Mouse (Mus musculus): Measurements from ENCODE around the gene 4933427D14Rik. TPM values are rescaled to one million over a fixed set of nuclear protein-coding genes. Genes with fewer than 3 reads are reported as not detected.

4933427D14Rik gene
- 10 to 100 TPM; 21.1 to 27.1 TPM for total RNA-seq (2021)

DNA sequence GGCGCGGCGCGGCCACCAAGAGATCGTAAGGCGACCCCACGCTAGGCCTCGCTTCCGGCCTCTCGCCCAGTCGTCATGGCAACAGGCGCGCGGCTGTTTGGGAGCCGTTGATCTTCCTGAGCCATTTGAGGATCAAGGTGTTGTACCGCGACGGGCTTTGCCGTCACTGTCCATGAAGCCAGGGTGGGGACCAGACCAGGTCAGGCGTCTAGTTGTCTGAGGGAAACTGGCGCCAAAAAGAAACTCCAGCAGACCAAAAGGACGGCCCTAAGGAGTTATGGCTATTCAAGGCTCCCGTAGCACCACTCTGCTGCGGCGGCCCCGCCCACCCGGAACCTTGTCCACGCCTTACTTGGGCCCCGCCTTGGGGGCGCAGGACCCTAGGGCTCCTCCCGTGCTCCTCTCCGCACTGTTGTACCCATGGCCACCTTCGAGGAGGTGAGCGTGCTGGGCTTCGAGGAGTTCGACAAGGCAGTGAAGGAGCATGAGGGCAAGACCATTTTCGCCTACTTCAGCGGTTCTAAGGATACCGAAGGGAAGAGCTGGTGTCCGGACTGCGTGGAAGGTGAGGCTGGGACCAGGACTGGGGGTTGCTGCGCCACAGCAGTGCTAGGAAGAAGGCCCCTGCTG is at the start of gene 4933427D14Rik, which contains the start of gene Txndc17:
Gene 4933427D14Rik, minus strand, starts transcription at position 256 of the 630 bp plus-strand sequence.
Gene Txndc17, plus strand, starts transcription at position 344 of the 630 bp plus-strand sequence.
- DNase-seq (ENCODE audit: extremely low spot score in 1 of 2, low spot score in 1 of 2) = peak; percentile 75 to 77

DNA sequence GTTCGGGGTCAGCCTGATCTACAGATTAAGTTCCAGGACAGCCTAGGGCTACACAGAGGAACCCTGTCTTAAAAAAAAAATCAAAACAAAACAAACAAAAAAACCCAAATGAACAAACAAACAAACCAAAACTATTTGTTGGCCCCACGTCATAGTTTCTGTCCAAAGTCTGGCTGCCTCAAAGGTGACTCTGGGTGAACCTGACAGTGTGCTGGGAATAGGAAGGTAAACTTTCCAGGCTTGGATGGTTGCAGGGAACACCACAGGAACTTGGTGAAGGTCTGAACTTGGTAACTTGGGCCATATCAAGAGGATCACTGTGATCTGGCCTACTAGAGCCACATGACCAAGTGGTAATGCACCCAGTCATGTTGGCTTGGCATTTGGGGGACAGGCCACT is 49.2 kb upstream of the 4933427D14Rik start:
- DNase-seq (ENCODE audit: extremely low spot score in 1 of 2, low spot score in 1 of 2) = no peak

DNA sequence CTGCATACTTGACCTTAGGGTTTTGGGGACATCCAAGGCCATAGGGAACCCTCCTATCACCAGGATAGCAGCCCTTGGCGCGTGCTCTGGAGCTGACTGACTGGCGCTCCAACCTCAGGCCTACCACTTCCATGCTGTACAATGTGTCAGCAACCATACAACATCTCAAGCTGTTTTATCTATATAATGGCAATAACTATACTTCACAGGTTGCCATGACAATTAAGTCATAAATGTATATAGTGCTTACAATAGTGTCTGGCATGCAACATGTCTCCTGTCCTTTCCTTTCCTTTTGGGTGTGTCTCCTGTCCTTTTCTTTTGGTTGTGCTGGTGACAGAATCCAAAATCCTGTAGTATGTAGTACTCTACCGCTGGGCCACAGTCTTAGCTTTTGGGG is 48.4 kb upstream of the 4933427D14Rik start:
- DNase-seq (ENCODE audit: extremely low spot score in 1 of 2, low spot score in 1 of 2) = no peak

DNA sequence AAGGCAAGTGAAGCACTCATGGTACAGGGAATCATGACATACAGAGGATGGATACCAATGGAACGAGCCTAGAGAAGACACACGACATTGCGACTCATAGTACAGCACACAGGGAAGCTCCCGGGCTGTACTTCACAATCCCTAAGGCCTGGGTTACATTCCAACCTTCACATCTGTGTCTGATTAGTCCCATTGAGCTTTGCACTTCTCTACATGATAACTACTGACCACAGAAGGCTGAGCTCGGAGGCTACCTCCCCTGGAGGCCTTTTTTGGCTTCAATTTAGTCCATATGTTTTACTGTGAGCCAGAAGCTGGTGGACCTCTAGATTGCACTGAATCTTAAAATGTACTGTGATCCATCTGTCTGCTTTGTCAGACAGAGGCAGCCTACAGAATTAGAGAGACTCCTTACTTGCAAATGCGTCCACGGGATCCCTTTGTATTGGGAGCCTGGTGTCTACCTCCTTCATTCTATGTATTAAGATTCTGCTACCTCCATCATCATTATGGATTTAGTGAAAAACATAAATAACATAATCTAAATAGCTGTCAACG is 38.0 kb upstream of the 4933427D14Rik start:
- DNase-seq (ENCODE audit: extremely low spot score in 1 of 2, low spot score in 1 of 2) = no peak

DNA sequence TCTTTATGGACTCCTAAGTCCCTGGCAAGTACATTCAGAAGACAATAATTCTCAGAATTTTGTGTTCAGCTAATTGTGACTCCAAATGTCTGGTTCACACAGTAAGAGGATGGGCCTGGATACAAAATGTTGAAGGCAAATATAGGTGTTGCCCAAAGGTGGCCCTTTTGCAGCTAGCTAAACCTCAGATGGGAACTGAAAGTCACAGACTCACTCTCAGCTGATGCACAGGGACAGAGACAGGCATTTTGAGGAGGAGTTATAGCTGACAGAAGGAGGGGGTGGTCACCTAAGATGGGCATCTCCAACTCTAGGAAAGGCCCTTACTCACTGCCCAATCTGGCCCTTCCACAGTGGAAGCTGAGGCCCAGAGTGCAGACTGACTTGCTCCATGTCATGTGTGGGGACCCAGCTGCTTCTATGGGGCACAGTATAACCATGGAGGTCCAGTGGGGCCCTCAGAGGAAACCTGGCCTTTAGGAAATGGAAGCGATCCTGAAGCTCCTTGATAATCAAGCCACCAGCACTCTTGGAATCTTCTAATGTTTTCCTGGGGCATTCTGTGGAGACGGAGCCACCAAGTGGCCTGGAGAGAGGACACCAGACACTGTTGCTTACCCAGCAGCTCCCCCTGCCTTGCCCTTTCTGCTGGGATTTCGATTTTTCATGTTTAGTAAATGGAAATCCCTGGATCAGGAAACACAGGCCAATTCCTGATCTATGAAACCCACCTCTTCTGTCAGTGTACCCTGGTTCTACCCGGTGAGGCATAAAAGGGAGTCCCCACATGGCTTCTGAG is 33.0 kb upstream of the 4933427D14Rik start:
- no peak for DNase-seq (ENCODE audit: extremely low spot score in 1 of 2, low spot score in 1 of 2)

DNA sequence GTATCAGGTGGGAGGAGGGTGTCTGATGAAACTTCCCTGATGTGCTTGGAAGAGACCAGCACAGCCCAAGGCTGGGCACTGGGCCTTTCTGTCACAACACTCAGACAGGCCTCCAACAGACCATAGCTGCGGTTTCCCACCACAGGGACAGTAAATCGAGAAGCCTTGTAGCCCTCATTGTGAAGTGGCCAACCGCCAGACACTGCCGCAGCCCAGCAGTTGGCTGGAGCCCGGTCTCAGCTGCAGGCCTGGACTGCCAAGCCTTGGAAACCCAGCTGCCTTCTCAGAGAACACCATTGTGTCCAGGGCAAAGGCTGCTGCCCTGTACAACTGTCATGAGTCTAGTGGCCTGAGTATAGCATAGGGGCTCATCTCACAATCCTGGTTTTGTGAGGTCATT is 26.8 kb upstream of the 4933427D14Rik start:
- DNase-seq (ENCODE audit: extremely low spot score in 1 of 2, low spot score in 1 of 2) = peak in 1 of 2 experiments; percentile 24

DNA sequence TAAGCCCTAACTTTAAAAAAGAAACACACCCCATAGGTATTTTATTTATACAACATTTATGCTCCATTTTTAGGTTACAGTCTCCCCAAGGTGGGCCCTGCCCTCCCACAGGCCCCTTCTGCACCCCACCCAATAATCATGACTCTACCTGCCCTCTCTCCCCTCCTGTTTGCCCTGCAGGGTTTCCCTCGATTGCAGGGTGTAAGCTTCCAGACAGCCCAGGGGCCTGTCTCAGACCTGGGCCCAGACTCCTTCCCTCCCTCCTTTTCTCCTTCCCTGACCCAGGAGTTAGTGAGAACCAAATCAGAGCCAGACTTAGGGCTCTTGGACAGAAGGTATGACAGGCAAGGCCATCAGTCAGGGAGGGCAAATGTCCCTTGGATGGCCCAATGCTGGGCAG is 25.7 kb upstream of the 4933427D14Rik start:
- DNase-seq (ENCODE audit: extremely low spot score in 1 of 2, low spot score in 1 of 2) = no peak

DNA sequence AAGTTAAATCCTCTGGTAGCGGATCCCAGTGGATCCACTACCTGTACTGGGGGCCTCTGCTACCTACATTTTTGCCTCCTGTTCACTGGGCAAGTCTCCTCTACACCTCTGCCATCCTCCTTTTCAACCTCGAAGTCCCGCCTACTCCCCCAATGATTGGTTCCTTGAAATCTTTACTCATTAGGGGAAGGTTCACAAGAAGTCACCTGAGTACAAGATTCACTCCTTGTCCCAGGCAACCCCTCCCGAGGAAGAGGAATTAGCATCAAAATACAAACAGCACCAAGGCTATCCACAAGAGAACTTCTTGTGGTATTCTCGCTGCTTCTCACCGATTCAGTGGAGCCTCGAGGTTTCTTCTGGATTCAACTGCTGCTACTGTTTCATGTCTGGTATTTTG is 24.8 kb upstream of the 4933427D14Rik start:
- no peak for DNase-seq (ENCODE audit: extremely low spot score in 1 of 2, low spot score in 1 of 2)

DNA sequence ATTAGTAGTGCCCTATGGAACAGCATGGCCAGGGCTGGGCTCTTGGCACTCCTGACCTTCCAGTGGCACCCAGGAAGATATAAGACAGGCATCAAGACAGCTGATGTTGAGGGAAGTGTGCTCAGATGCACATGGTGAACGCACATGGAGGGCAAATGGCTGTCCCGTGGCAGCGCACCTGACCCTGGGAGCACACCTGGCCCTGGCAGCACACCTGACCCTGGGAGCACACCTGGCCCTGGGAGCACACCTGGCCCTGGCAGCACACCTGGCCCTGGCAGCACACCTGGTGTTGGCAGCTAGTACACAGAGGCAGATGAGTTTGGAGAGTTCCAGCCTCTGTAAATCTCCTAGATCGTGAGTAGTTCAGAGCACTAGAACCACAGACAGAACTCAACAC is 21.3 kb upstream of the 4933427D14Rik start:
- DNase-seq (ENCODE audit: extremely low spot score in 1 of 2, low spot score in 1 of 2) = no peak

DNA sequence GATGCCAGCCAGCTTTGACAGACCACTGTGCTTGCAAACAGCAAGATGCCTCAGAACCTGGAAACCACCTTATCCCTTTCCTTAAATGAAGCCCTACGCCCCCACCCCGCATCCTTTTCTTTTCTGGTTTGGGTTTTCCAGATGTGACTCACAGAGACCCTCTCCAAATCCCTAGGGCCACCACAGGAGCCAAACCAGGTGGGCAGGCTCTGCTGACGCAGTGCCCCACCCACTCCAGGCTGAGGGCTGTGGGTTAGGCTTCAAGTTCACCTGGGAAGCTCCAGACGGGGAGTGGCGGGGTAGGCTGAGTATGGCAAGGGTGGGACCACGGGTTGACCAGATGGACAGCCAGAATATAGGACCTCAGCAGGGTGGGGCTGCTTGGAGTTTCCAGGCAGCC is 19.6 kb upstream of the 4933427D14Rik start:
- no peak for DNase-seq (ENCODE audit: extremely low spot score in 1 of 2, low spot score in 1 of 2)

DNA sequence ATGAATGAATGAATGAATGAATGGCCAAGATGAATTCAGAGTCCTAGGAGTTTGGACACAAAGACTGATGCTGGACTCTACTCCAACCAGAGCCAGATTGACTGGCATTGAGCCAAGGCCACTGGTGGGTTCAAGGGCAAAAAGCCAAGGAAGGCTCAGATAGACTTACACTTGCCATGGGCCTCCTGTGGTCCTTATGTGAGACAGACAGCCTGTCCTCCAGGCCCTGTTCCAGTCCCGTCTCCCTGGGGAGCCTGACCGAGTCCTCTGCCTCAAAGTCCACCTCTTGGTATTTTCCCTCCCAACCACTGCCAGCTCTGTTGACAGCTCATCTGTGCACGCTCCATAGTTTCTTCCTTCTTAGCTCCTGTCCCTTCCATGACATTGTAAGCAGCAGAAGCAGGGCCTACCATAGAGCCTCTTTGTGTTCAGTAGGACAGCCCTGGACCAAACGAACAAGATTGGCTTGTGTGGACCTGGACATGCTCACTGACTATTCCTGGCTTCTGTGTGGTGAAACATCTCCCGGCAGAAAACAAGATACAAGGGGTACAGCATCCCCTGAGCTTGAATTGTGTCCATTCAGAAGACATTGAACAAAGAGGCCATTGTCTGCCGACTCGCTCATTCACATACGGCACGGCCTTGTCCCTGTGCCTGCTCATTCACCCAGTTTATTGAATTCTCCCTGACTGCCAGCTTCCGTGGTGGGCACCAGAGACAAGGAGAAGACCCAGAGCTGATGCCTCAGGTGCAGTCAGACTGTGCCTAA is 18.9 kb upstream of the 4933427D14Rik start:
- no peak for DNase-seq (ENCODE audit: extremely low spot score in 1 of 2, low spot score in 1 of 2)

DNA sequence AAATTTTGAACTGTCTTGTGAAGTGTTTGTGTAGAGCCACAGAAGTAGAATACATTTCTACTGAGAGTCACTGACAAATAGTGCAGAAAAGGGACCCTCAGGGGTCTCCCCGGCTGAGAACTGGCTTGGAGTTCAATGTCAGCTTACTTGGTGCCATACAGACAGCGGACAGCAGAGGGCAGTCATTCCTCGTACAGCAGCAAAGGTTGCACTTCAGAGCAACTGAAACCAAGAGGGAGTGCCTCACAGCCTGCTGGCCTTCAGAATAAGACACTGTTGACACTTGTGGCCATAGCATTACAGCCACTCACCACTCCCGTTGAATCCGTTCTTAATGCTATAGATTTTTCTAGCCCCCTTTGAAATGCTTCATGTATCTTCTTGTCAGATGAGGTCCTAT is 17.6 kb upstream of the 4933427D14Rik start:
- peak; percentile 78 to 95 for DNase-seq (ENCODE audit: extremely low spot score in 1 of 2, low spot score in 1 of 2)

DNA sequence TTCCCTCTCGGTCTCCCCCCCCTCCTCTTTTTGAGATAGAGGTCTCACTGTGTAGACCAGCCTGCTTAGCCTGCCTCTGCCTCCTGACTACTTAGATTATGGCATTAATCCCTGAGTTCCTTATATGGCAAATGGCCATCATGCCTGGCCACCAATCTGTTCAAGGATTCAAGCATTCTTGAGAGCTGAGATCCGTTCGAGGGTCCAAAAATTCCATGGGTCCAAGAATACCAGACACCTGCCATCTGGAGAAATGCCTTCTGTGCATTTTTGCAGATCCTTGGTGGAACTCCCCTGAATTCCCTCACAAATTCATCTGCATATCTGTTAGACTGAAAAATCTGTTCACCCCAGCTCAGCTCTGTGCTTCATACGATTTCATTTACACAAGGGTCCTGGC is 16.2 kb upstream of the 4933427D14Rik start:
- DNase-seq (ENCODE audit: extremely low spot score in 1 of 2, low spot score in 1 of 2) = no peak

DNA sequence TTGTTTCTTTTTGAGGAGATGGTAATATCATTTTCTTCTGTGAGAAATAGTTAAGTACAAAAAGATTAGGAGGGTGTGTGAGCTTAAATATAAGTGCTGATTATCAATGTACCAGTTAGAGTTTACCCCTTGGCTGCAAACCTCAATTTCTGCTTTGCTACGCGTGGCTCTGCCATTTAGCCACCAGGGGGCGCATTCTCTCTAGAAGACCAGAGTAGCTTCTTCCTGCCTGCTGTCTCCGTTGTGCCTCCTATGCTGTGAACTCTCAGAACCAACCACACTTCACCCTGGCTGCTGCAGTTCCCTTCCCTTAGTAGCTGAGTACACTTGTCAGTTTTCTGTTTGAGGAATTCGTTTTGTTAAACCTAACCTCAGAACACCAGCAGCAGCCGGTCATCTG is 14.0 kb upstream of the 4933427D14Rik start:
- DNase-seq (ENCODE audit: extremely low spot score in 1 of 2, low spot score in 1 of 2) = peak; percentile 46 to 76

DNA sequence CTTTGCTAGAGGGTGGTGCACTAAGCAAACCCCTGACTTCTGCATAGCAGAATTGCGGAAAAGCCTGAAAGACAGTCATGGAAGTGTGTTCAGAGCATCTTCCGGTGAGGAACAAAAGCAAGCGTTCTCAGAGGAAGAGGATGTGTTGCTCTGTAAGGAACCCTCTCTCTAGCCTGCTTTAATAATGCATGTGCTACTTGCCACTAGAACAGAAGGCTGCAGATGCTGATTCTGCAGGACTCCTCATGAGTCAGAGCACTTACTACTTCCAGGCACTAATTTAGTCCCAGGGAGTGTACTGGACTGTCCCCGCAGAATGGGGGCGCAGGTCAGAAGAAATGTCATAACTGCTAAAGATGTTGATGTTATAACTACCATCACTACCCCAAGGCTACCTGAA is 9.9 kb upstream of the 4933427D14Rik start:
- no peak for DNase-seq (ENCODE audit: extremely low spot score in 1 of 2, low spot score in 1 of 2)

DNA sequence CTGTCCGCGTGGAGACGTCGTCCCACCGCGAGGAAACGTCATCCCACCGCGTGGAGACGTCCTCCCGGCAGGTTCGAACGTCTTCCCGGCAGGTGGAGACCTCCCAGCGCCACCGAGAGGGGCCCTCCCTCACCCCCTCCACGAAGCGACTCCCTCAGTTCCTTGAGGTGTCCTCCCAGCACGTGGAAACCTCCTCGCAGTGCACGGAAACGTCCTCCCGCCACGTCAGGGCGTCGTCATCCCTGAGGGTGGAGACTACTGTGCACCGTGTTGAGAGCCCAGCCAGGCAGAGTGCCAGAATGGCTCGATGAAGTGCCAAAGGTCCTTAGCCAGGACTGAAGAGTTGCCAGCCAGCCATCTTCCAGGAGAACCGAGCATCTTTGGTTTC is 8.1 kb upstream of the 4933427D14Rik start, which contains the start of gene Med31:
Gene Med31, minus strand, starts transcription at position 183 of the 388 bp plus-strand sequence.
- peak; percentile 63 to 71 for DNase-seq (ENCODE audit: extremely low spot score in 1 of 2, low spot score in 1 of 2)

DNA sequence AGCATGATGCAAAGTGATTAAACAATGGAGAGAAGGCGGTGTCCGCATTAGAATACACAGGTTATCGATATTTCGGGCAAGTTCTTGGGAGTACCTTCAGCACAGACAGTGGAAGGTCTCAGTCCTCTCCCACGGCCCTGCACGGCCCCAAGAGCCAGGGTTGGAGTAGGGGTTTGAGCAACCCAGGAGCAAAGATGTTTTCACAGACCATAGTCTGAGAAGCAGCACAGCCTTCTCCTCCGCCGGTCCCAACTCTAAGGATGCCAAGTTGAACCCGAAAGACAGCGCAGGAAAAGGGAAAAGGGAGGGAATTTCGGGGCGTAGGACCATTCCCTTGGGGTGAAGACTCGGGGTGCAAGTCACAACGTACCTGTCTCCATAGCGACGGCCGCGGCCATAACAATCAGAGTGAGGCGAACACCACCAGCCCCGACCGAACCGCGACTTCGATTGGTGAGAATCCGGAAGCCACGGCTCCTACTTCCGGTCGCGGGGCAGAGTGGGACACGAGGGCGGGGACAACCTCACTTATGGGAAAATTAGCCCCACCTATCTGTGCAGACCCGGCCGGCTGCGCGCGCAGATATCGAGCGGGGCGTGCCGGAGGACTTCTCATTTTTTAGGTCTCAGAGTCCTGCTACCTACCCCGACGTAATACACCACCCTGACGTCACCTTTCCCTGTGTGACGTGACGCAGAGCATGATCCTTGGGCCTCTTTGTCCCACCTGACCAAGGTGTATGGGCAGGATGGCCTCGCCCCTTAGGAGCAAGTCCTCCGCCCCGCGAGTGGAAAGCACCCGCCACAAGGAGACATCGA is 7.5 kb upstream of the 4933427D14Rik start:
- DNase-seq (ENCODE audit: extremely low spot score in 1 of 2, low spot score in 1 of 2) = peak; percentile 81 to 88

DNA sequence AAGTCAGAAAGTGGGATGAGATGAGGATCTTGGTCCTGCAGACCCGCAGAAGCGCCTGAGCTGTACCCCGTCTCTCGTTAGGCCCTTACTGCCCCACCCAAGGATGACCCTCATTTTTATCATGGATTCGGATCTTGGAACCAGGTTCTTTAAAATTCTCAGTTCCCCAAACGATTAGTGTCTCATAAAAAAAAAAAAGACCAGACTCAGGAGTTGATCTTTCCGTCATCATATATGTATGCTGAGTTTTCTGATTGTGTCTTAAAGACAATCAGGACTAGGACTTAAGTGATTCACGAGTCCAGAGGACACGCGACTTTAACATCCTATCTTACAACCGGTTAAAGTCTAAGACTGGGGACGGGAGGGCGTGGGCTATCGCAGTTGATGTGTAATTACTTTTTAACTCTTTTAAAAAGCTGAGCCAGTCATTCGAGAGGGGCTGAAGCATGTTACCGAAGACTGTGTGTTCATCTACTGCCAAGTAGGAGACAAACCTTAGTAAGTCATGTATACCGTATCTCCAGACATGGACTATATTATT is 647 bp upstream of the 4933427D14Rik start:
- DNase-seq (ENCODE audit: extremely low spot score in 1 of 2, low spot score in 1 of 2) = no peak

DNA sequence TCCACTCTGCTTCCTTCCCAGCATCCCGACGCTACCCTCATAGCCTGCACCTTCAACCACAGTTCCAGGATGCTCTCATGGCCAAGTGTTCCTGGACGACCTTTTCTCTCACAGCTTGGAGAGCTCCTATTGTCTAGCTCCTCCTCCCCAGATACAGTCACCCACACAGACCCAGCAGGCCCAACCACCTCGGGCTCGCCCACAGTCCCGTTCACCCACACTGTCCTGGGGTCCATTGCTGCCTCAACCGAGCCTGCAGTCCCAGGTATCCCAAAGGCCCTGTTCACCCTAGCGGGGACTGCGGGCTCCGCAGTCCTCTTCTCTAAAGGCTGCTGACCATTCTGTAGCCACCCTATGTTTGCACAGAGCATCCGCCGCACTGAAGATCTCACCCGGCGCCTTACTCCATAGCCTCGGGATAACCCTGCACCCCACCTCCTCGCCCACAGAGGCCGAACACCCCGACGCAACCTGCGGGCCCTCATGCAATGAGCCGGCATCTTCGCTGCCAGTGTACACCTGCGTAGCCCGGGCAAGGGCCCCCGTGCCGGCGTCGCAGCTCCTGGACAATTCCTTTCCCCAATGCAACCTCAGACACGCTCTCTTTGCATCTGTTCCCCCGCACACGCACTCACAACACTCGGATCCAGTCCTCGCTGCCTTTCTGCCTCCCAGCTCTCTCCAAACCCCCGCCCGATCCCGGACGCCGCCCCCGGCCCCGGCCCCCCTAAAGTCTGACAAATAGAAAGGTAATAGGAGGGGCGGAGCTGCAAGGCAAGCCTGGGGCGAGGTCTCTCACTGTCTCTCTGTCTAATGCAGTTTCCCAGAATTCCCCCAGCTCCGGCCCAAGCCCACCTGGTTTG is 687 bp downstream of the 4933427D14Rik start, which contains the start of gene Gm43951:
Gene Gm43951, minus strand, starts transcription at position 500 of the 863 bp plus-strand sequence.
- DNase-seq (ENCODE audit: extremely low spot score in 1 of 2, low spot score in 1 of 2) = peak in 1 of 2 experiments; percentile 40

Measured in layer of hippocampus, postnatal 25 days (tissue).